Mouse (Mus musculus) right cerebral cortex, adult 18-20 months (tissue): ENCODE results near the gene Fbxl5.

Experiments used
- DNase-seq: peaks from one replicate; pipeline ENCODE4 v3.0.0; 2022; ENCODE audit warnings: mixed read lengths

The Fbxl5 gene

DNA sequence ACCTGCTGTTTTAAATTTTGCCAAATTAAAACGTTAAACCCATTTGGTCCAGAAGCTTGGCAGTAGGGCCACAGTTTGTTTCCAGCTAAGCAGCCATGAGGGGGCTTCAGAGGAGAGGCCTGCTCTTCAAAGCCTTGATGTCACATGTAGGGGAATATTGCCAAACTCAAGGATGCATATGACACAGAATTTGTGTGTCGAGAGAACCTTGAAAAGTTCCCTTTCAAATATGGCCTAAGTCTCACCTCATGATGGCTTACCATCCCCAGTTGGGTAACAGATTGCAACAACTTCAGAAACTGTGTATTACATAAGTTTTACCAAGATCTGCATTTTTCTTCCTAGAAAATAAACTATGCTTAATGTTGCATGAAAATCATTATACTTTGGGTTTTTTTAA lies 5.4 kb upstream of the Fbxl5 start:
- DNase-seq: no peak

- DNase-seq: no peak
Measured at GRCm38 (mm10) chr5:43824580-43824979, 3.1 kb upstream of the Fbxl5 start.

DNA sequence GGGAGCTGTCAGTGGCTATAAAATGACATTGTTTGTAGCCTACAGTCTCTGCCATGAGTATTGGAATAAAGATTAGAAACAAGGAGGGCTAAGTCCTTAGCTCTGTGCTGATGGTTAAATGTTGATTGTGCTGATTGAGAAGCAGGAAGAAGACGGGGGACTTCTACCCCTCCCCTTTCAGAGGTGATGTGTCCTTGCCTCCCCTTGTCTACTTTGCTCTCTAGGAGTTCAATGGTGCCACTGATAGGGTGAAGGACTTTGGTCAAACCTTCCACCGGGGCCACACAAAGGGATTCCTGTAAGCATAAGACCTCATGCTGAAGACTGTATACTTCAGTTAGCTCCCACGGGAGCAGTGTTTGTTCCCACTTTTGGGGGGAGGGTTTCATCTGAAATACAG lies 1.4 kb upstream of the Fbxl5 start:
- no peak for DNase-seq

- DNase-seq: no peak
Measured at GRCm38 (mm10) chr5:43822199-43822598, 761 bp upstream of the Fbxl5 start.

DNA sequence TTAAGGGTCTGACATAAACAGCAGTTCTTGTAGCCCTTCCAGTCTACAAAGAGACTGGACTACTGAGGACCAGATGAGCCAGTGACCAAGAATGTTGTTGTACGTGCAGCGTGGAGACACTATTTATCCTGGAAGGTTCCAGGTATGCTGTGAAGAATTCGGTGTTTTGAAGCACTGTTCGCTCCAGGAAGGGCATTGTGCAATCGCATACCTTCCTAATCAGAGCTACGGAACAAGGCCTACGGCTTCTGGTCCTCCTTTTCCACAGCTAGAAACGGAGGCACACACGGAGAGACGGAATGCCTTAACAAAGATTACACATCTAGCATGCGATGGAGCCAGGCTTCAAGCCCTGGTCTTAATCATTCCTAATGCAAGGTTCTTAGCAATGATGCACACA lies 653 bp downstream of the Fbxl5 start:
- no peak for DNase-seq

DNA sequence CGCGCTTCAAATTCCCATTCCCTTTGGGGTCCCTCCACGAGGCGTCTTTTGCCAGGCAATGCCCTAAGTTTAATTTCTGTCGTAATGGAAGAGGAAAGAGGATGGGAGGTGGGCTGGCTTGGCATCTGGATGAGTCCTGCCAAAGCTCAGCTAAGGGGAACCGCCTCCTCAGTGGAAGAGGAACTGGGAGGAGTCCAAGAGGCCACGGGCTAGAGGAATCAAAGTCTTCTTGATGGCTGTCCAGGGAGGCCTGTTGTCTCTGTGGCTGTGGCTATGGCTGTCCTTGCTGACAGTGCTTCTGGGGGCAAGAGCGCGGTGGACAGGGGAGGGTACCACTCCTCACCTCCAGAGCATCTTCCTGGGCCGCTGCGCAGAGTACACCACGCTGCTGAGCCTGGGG lies 2.7 kb downstream of the Fbxl5 start, which contains the start of gene Bst1:
TSS of gene Bst1 (plus strand) at position 191 of the 400 bp plus-strand sequence.
- no peak for DNase-seq

DNA sequence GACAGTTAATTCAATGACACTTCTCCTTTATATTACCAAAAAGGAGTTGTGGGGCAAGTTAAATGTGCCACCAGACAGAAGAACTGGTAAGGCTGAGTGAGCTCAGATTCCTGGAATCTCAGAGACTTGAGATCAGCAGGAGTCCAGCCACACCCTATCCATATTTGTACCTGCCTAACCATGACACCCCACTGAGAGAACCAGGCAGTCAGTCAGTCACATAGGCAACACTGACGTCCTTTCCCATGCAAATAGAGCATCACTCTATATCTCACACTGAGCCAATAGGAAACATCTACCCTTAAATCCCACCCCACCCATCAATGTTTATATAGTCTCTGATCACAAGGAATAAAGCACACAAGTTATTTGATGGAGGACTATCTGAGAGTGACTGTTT lies 5.7 kb downstream of the Fbxl5 start:
- no peak for DNase-seq

- no peak for DNase-seq
Measured at GRCm38 (mm10) chr5:43814536-43814935, 6.9 kb downstream of the Fbxl5 start.

DNA sequence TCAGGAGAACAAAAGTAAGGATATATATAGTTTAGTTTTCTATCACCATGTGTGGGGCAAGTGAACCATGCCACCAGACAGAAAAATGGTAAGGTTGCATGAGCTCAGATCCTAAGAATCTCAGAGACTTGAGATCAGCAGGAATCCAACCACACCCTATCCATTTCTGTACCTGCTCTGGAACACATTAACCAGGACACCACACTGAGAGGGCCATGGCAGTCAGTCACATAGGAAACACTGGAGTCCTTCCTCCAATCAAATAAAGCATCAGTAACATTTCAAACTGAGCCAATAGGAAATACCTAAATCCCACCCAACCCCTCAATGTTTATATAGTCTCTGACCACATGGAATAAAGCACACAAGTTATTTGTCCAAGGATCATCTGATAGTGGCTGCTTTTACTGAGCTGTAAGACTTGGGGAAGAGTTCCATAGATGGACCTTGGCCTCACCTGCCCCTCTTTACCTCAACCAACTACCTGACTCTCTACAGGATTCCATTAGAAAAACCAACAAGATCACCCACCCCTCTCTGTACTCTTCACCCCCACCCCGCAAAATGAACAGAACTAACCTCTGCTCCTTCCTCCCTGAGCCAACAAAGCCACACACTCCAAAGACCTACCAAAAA lies 10.9 kb downstream of the Fbxl5 start:
- no peak for DNase-seq

DNA sequence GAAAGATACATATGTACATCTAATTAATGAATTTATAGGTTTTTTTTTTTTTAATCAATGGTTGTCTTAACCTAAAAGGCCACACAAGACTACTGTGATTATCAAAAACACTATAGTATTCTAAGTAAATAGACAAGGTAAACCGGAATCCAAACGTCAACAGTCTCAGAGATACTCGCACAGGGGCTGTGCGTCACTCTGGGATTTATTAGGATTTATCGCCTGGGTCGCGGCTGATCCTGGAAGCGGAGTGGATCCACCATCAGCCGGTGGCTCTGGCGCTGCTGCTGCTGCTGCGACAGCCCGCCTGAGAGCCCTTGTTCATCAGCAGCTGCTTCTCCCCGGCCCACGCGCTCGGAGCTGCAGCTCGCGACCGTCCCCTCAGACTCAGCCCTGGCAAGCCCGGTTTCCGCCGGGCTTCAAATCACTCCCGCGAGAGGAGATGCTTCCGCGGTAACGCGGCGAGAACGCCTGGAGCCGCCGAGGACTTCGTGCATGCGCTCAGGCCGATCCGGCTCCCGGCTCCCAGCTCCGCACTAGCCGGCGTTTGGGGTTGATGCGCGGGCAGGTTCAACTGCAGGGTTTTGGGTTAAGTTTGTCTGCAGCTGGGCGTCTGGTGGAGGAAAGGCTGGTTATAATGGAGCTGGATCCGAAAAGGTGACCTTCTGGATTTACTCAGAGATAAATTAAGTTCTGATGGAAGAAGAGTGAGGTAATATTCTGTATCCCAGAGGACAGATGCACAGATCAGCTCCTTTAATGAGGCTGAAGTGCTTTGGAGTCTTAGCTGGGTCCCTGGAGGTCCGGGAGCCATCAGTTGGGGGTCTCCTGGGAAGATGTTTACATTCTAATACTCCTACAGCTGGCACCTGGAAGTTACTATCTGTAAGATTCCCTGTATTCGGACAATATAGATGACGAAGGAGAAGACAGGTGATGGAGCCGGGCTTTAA lies 13.4 kb downstream of the Fbxl5 start:
- peak; percentile 88 for DNase-seq

GRCm38 (mm10) chr5:43806914-43807313 lies 14.5 kb downstream of the Fbxl5 start:
- DNase-seq: no peak

- DNase-seq: no peak
Measured at GRCm38 (mm10) chr5:43806340-43806739, 15.1 kb downstream of the Fbxl5 start.

- no peak for DNase-seq
Measured at GRCm38 (mm10) chr5:43805401-43805800, 16.0 kb downstream of the Fbxl5 start.

DNA sequence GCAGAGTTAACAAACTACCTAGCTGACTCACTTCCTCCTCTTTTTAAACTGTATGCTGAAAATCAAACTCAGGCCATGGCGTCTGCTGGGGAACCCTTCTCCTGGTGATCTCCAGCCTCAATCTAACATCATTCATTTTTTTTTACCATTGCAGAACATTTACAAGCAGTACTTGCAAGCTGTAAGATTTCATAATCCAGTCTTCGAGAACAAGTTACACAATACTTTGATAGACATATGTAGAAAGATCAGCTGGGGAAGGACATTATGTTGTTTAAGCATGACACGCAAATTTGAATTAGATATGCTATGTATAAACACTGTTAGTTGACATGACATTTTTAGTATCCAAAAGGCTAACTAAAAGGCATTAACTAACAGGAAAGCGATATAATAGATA lies 19.6 kb downstream of the Fbxl5 start:
- no peak for DNase-seq

- DNase-seq: no peak
Measured at GRCm38 (mm10) chr5:43801253-43801652, 20.2 kb downstream of the Fbxl5 start.

DNA sequence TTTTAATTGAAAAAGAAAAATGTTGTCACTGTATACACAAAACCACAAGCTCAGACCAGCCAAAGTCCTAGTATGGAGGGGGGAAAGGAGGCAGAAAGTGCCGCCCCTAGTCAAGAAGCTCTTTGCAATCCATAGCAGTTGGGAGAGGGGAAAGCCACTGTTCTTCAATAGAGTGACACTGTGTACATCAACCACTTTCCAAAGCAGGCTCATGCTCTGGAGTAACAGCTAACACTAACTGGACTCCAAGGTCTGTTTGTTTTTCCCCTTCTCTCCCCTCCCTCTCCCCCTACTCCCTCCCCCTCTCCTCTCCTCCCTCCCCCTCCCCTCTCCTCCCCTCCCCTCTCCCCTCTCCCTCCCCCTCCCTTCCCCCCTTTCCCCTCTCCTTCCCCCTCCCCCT lies 20.7 kb downstream of the Fbxl5 start:
- no peak for DNase-seq

DNA sequence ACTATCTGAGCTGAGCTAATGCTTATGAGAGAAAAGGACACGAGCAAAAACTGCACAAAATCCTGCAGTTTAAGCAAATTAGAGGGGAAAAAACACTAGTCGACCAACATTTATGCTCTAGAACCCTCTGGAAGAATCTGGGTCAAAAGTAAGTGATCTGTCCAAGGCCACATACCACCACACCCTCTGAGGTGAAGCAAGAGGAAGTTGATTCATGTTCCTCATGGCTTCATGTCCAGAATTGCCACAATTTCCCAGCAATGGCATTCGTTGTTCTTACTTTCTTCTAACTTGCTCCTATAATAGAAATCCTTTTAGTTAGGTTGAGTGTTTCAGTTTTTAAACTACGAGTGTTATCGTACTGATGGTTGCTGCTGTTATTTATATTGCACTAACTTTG lies 21.9 kb downstream of the Fbxl5 start:
- no peak for DNase-seq

GRCm38 (mm10) chr5:43792354-43792753 lies 29.1 kb downstream of the Fbxl5 start:
- no peak for DNase-seq

GRCm38 (mm10) chr5:43787976-43788752 lies 33.3 kb downstream of the Fbxl5 start:
- DNase-seq: no peak

- DNase-seq: no peak
Measured at GRCm38 (mm10) chr5:43786607-43787006, 34.8 kb downstream of the Fbxl5 start.

DNA sequence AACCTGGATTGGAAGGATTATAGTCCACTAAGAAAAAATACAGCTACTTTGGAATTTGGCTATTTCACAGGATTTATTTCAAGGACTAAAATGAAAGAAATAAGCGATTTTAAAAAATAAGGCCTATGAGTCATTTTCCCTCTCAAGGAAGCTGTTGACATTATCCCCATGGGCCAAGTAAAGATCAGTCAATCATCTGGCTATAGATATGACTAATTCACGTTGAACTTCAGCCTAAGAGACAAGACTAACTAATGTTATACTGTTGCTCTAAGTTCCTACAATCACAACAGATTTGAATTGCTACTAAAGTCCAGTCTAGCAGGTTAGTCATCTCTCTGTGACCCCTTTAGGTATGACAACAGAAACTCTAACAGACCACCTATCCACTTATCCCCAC lies 37.4 kb downstream of the Fbxl5 start:
- DNase-seq: no peak

- DNase-seq: peak; percentile 83
Measured at GRCm38 (mm10) chr5:43781977-43782930, 39.2 kb downstream of the Fbxl5 start.
